In the genomic region with DNA sequence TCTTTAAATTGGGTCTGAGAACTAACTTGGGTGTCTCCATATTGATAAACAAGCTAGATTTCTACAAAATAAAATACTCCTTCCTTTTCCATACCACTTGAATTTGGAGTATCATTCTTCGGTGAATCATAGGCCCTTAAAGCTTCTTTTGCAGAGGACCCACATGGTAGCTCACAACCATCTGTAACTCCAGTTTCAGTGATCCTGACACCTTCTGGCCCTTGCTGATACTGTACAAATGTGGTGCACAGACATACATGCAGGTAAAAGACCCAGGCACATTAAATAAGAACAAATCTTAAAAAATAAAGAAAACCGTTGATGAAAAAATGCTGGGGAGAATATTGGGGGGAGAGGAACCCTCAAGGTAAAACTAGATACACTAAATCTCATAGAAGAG, we compare ENCODE assay signal across 20 mouse cellular contexts. TPM values are rescaled to one million over a fixed set of nuclear protein-coding genes. Genes with fewer than 3 reads are reported as not detected.
"Had no signal": no experiment of that assay in that cellular context is flagged by ENCODE, and none has a peak within 500 bp of the region (broad histone marks: within the 10 kb centered on the region; RNA-seq: fewer than 3 reads in every experiment).

No protein-coding gene starts in this region.

- H3K36me3 ChIP-seq: limb, embryonic 12.5 days; lung, embryonic 15.5 days; neural tube, embryonic 13.5 days had no signal

- H3K4me2 ChIP-seq: limb, embryonic 12.5 days; lung, embryonic 15.5 days; neural tube, embryonic 13.5 days had no signal

- ATAC-seq: intestine, embryonic 16.5 days had no signal

- H3K4me1 ChIP-seq: limb, embryonic 12.5 days; lung, embryonic 15.5 days; neural tube, embryonic 13.5 days had no signal

- H3K4me3 ChIP-seq: layer of hippocampus, adult 2 months; limb, embryonic 12.5 days; lung, embryonic 15.5 days; neural tube, embryonic 13.5 days had no signal

- DNase-seq: kidney, postnatal 10 days; kidney, postnatal 4 days; lung, postnatal 14 days; midbrain, embryonic 14.5 days; retina, postnatal 1 day; right cerebral cortex, postnatal 4 days; thymus, postnatal 36 days had no signal

- H3K9me3 ChIP-seq: limb, embryonic 12.5 days; lung, embryonic 15.5 days; neural tube, embryonic 13.5 days had no signal

- H3K27ac ChIP-seq: layer of hippocampus, adult 2 months; limb, embryonic 12.5 days; lung, embryonic 15.5 days; macrophage; neural tube, embryonic 13.5 days had no signal

- H3K9ac ChIP-seq: limb, embryonic 12.5 days; lung, embryonic 15.5 days; neural tube, embryonic 13.5 days had no signal

- H3K27me3 ChIP-seq: limb, embryonic 12.5 days; lung, embryonic 15.5 days; neural tube, embryonic 13.5 days had no signal

RNA-seq across cellular contexts. Expression of a gene that starts 25.4 kb away (rescaled TPM):
- total RNA-seq: layer of hippocampus, adult 2 months; layer of hippocampus, postnatal 10 days; left cerebral cortex, postnatal 36 days; liver, adult 2 months had no signal
- polyA plus RNA-seq: intestine, embryonic 16.5 days; kidney, adult 2 months; limb, embryonic 12.5 days; liver, adult 2 months; lung, embryonic 15.5 days; macrophage; midbrain, embryonic 14.5 days; neural tube, embryonic 13.5 days; spleen, adult 2 months; stomach, embryonic 16.5 days; thymus, postnatal 0 days had no signal
